Mouse (Mus musculus) lung, adult 2 months (tissue): ENCODE data around the gene Dhdds. TPM values are rescaled to one million over a fixed set of nuclear protein-coding genes. Genes with fewer than 3 reads are reported as not detected.

Experiments
- DNase-seq: peaks from one replicate; pipeline ENCODE4 v3.0.0; 2022
- H3K4me1 ChIP-seq: fragments of 200-500 bp; 2 replicates; pipeline ENCODE4 v1.6.1; 2011; ENCODE audit warnings: low read length; ENCODE audit not compliant: control insufficient read depth, insufficient read depth
- H3K4me3 ChIP-seq: fragments of 200-500 bp; replicated peaks from 2 replicates; pipeline ENCODE3; 2011; ENCODE audit warnings: low read depth, mild to moderate bottlenecking, control low read depth, low read length; ENCODE audit errors: extremely low read depth
- CTCF ChIP-seq: fragments of 200-500 bp; IDR thresholded peaks from 2 replicates; pipeline ENCODE4 v1.5.1; 2011; ENCODE audit warnings: mild to moderate bottlenecking, low read length, control low read depth; ENCODE audit not compliant: insufficient read depth
- POLR2A ChIP-seq: fragments of 200-500 bp; IDR thresholded peaks from 2 replicates; pipeline ENCODE4 v1.6.1; 2011; ENCODE audit warnings: low read depth, mild to moderate bottlenecking, control low read depth, low read length, borderline replicate concordance; ENCODE audit errors: extremely low read depth
- WGBS: fragments of 180-500 bp; shearing (Covaris S2); methylation state at CpG from one replicate; pipeline ENCODE4 v1.1.7; 2018; 5-methylcytosine and 5-hydroxymethylcytosine counted together
- polyA plus RNA-seq: library from polyadenylated mRNA; depleted of rRNA; stranded (reverse); fragments of >200 nt; gene quantifications from 2 replicates; pipeline ENCODE4 v1.2.3, GENCODE M21; 2012; rRNA removed

Dhdds gene
- 21.6 and 28.4 TPM in 2 replicates for polyA plus RNA-seq

DNA sequence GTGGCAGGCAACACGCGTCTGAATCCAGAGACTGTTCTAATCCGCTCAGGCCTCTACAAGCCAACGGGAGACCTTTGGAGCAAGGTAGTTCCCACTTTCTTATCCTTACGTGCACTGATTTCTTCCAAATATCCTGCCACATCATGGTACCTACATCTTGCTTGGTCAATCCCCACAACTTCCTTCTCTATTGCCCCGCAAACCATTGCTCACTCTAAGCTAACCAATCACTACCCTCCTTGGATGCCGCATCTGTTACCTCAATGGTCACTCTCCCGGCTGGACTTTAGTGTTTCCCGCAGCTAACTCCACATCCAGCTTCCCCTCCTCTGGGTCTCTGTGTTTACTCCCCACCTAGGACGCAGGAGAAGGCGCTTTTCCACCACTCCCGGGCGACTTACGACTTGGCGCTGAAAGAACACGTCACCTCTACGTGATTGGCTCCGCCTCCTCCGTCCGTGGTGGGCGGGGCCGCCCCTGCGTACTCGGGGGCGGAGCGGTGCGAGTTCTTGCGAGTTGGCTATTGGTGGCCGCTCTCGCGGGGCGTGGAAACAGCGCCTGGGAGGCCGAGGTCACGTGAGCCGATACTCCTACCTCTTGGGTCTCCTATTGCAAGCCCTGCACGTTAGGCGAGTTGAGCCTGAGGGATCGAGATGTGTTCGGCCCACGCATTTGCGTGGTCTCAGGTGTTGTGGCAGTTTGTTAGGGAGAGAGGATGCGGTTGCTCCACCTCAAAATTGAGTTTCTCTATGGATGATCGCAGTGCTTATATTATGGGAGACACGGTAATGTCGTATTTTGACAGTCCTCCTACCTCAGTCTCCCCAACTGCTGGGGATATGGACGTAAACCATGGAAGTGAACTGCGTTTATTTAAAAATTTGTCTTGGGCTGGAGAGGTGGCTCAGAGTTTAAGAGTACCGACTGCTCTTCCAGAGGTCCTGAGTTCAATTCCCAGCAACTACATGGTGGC lies at the start of gene Dhdds:
TSS of gene Dhdds (minus strand) at position 453 of the 973 bp plus-strand sequence.
- peaks cover 4% of the 10 kb centered on the region; the same call in 1 of the 2 replicates for H3K4me1 ChIP-seq
- no peak for TF ChIP-seq CTCF
- peak; percentile 77; the same call in 1 of the 2 replicates for TF ChIP-seq POLR2A
- peak; percentile 93 for DNase-seq
- WGBS = 1% methylated on average over 49 of the region's 49 CpGs
- H3K4me3 ChIP-seq = peak within 1 kb of the TSS; percentile 94

DNA sequence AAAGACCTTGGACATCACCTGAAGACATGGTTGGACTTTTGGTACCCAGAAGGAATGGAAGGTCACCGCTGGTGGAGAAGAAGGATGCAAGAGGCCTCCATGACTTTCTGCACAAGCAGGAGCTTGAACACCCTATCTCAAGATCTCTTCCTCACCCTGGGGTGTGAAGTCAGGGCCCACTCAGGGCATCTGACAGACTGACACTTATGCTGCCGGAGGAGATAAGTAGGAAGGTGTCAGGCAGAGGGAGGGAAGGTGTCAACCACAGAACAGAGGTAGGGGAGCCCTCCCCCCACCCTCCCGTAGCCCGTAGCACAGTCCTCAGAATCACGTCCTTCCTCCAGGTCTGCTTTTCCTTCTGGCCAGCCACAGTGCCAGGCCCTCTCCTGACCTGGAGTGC lies 46.9 kb upstream of the Dhdds start:
- H3K4me1 ChIP-seq = no peaks in the 10 kb centered on the region
- WGBS = 51% methylated on average over 5 of the region's 5 CpGs
- TF ChIP-seq POLR2A (no peak), CTCF (no peak)
- no peak overlapping the region for H3K4me3 ChIP-seq
- no peak for DNase-seq

DNA sequence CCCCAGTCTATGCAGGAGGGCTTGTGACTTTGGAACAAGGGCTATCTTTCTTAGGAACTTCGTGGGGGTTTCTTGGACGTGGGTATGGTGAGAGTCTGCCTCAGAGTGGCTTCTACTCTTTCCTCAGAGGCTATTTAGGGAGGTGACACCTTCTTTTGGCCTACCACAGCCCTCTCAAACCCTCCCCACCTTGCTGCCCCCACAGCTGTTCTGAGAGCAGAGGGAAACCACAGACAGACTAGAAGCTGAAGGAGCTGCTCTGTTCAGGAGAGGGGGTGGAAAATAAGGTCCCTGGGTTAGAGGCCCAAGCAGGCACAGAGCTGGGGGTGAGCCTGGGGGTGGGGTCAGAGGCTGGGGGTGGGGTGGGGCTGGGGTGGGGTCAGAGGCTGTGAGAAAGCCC lies 42.3 kb upstream of the Dhdds start:
- TF ChIP-seq POLR2A = no peak
- TF ChIP-seq CTCF = no peak
- 42% methylated on average over 2 of the region's 2 CpGs for WGBS
- no peak for DNase-seq
- H3K4me1 ChIP-seq = no peaks in the 10 kb centered on the region
- H3K4me3 ChIP-seq = no peak overlapping the region

DNA sequence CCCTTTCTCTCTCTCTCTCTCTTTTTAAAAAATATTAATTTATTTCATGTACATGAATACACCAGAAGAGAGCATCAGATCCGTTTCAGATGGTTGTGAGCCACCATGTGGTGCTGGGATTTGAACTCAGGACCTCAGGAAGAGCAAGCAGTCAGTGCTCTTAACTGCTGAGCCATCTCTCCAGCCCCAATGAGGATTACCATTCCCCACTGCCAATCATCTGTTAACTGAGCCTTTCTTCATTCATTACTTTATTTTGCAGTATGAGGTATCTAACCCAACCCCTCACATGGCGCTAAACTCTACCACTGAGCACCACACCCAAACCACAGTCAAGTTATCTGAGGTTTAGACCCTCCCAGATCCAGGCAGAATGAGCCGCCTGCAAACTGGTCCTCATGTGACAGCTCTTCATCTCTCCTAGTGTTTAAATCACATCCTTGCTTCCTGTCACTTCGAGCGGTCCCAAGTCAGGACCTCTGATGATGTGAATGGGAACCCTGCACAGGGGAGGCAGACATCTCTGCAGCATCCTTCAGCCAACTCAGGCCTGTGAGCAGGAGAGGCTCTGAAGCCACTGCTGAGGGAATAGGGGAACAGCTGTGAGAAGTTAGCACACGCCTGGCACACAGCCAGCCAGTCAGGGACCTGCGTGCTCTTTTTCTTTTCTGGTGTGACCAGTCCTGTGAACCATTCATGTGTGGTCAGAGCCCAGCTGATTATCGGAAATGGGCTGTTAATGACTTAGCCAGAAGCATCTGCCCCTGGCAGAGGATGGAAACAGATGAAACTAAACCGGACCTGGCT lies 40.8 kb upstream of the Dhdds start:
- Histone ChIP-seq H3K4me3 (no peak overlapping the region), H3K4me1 (no peaks in the 10 kb centered on the region)
- TF ChIP-seq CTCF = no peak
- TF ChIP-seq POLR2A = no peak
- 27% methylated on average over 9 of the region's 9 CpGs for WGBS
- no peak for DNase-seq

DNA sequence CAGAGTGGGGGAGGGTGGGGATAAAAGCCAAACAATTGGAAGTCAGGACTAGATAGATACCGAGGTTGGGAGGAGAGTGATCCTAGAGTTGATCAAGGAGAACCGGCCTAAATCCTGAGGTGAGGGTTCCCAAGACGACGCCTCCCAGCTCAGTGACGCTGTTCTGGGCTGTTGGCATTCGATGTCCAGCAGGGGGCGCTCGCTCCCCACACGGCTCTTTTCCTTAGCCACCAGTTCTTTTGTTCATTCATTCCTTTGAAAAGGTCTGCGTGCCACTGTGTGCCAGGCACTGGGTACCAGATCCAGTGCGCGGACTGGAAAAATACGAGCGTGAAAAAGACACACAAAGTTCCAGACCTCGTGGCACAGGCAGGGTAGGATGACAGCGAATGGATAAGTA lies 35.2 kb upstream of the Dhdds start:
- no peak overlapping the region for H3K4me3 ChIP-seq
- DNase-seq = peak; percentile 67

DNA sequence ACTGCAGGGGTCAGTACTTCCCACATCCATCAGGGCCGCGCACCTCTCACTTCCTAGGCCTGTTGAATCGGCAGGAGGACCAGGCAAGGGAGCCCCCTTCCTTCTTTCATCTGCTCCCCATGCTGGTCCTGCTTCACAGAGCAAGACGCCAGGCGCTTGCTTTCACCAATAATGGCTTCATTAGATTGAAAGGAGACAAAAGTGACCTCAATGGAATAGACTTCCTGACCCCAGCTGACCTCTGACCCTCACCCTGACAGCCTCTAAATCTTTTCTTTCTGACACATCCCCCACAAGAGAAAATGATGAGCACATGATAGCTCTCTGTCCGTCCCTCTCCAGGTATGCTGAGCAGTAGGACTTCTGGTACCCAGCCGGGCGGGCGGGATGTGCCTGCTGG lies 25.1 kb upstream of the Dhdds start:
- DNase-seq = no peak
- Histone ChIP-seq H3K4me1 (no peaks in the 10 kb centered on the region), H3K4me3 (no peak overlapping the region)
- TF ChIP-seq CTCF (no peak), POLR2A (no peak)
- 63% methylated on average over 9 of the region's 9 CpGs for WGBS

More for the DNA sequence above, 35.2 kb upstream of the Dhdds start:
- H3K4me1 ChIP-seq = no peaks in the 10 kb centered on the region
- WGBS = 6% methylated on average over 16 of the region's 16 CpGs
- peak; percentile 79 for TF ChIP-seq CTCF
- no peak for TF ChIP-seq POLR2A

DNA sequence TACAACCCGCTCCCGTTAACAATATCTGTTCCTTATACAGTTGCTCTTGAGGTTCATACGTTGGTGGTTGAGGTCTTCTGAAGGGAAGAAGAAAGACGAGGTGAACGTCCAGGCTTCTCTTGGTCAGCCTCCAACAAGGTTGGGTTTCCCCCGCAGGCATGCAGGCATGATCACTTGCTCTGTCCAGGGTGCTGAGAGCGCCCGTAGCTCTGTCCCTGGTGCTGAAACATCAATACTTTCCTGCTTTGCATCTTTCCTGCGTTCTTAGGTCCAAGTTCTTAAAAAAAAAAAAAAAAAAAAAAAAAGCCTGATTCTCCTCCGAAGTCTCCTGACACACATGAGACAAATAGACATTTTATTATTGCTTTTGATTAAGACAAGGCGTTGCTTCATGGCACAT lies 19.9 kb upstream of the Dhdds start:
- peak; percentile 68 for DNase-seq
- Histone ChIP-seq H3K4me1 (no peaks in the 10 kb centered on the region), H3K4me3 (no peak overlapping the region)
- TF ChIP-seq CTCF (no peak; the same call in 1 of the 2 replicates), POLR2A (no peak)
- WGBS = 4% methylated on average over 11 of the region's 11 CpGs

DNA sequence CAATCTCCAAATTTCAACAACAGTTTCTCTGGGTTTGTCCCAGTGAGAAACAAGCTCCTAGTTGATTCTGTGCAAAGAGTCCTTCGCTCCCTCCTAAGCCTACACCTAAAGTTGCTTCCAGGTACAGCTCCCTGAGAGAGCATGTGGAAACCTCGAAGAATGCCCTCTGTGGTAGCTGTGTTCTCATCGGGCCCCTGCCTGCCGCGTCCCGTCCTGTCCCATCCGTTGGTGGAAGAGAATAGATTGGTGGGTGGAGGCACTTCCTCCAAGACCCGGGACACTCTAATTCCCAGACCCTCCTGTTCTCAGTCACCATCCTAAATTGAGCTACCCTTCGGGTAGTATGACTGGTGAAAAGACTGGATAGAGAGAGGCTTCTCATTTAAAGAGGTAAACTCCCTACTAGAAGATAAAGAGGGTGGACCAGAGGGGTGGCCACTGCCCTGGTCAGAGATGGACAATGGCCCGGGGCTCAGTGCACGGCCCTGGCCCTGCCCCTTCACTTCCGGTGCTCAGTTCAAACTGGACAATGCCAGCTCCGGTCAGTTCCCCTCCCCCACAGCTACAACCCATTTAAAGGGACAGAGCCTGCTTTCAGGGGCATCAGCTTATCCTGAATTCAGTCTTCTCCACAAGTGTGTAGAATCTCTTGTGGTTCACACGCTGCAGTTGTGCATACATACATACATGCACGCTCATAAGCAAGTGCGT lies 19.1 kb upstream of the Dhdds start:
- no peak for DNase-seq
- Histone ChIP-seq H3K4me1 (no peaks in the 10 kb centered on the region), H3K4me3 (no peak overlapping the region)
- whole genome bisulfite sequencing = 2% methylated on average over 16 of the region's 16 CpGs
- TF ChIP-seq POLR2A = no peak
- TF ChIP-seq CTCF = no peak

DNA sequence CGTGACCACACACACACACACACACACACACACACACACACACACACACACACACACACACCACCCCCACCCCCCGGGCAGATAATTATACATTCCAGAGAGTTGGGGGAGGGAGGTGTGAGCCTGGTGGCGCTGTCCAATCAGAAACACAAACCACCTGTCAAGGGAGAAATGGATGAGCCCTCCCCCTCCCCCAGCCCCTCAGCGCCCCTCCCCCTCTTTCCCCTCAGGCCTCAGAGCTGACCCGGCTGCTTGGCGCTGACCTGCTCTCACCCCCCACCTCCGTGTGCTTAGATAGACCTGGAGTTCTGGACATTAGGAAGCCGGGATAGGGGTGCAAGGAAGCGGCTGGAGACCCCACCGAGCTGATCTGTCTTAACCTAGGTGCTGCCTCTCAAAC lies 18.5 kb upstream of the Dhdds start:
- Histone ChIP-seq H3K4me3 (no peak overlapping the region), H3K4me1 (no peaks in the 10 kb centered on the region)
- no peak for TF ChIP-seq CTCF
- no peak for TF ChIP-seq POLR2A
- WGBS = 3% methylated on average over 8 of the region's 10 CpGs
- DNase-seq = no peak

DNA sequence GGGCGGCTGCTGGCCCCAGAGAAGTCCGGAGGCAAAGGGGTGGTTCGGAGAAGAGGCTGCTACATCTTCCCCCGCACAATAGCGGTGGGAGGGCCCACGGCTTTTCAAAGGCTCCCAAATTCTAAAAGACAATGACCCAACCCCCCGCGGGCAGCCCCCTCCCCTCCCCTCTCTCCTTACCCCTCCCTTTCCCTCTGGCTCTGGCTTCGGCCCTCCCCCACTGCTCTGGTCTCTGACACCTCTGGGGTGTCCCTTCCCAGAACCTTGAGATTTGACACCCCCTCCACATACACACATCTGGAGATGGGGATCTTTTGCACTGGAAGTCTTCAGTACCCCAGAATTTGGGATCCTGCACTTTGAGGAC lies 18.0 kb upstream of the Dhdds start, which contains the start of gene Lin28a:
TSS of gene Lin28a (minus strand) at position 63 of the 367 bp plus-strand sequence.
- Histone ChIP-seq H3K4me3 (no peak within 1 kb of the TSS), H3K4me1 (no peaks in the 10 kb centered on the region)
- 5% methylated on average over 9 of the region's 9 CpGs for WGBS
- TF ChIP-seq POLR2A = no peak
- no peak for DNase-seq
